Mouse (Mus musculus) B cell, adult 2 months (primary cell): ENCODE results near the gene Smndc1.

Experiments used
- DNase-seq, 2 experiments: peaks; one replicate each; pipeline ENCODE4 v3.0.0; 2022

The Smndc1 gene

GRCm38 (mm10) chr19:53412149-53412848 is 21.9 kb upstream of the Smndc1 start:
- DNase-seq, result no peak

GRCm38 (mm10) chr19:53409663-53410307 is 19.4 kb upstream of the Smndc1 start:
- no peak for DNase-seq

GRCm38 (mm10) chr19:53408398-53408797 is 18.0 kb upstream of the Smndc1 start:
- no peak for DNase-seq

GRCm38 (mm10) chr19:53407350-53407749 is 17.0 kb upstream of the Smndc1 start:
- DNase-seq, result no peak

DNA sequence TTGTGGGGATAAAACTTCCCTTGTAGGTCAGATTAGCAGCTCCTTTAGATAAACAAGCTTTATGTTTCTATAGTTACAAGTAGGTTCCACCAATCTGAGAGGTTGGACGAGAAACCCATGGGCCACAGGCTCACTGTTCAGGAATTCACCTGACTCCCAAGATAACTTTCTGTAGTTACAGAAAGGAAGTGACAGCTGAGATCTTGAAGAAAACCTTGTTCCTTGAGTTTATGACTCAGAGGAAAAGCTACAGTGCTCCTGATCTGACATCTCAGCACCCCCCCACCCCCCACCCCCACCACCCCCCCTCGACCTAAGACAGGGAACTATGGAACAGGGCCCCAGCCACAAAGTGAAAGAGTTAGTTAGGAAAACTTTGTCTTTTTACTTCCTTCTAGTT is 15.4 kb upstream of the Smndc1 start:
- DNase-seq, result no peak

DNA sequence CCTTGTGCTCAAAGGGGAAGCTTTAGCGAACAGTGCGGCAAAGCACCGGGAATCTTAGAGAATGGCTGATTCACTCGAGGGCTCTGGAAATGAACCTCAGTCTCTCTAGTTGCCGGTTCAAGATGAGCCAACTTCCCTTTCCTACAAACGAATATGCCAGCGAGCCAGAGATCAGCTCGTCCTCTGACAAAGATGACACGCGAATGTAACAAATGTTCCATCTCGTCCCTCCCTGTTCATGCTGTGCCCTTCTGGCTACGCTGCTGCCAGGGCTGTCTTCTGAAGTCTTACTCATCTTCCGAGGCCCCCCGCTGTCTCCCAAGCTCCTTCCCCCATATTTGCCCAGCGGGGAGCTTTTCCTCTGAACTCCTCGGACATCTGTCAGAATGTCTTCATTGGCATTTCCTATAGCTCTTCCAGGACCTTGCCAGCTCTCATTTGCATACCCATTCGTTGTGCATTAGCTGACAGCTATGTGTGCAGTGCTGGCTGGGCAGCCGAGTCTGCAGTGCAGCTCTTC is 14.5 kb upstream of the Smndc1 start:
- no peak for DNase-seq

- DNase-seq, result no peak
Observed at GRCm38 (mm10) chr19:53404219-53404836, 13.9 kb upstream of the Smndc1 start.

- DNase-seq, result peak in 1 of 2 experiments; percentile 31
Observed at GRCm38 (mm10) chr19:53402741-53403432, 12.5 kb upstream of the Smndc1 start.

DNA sequence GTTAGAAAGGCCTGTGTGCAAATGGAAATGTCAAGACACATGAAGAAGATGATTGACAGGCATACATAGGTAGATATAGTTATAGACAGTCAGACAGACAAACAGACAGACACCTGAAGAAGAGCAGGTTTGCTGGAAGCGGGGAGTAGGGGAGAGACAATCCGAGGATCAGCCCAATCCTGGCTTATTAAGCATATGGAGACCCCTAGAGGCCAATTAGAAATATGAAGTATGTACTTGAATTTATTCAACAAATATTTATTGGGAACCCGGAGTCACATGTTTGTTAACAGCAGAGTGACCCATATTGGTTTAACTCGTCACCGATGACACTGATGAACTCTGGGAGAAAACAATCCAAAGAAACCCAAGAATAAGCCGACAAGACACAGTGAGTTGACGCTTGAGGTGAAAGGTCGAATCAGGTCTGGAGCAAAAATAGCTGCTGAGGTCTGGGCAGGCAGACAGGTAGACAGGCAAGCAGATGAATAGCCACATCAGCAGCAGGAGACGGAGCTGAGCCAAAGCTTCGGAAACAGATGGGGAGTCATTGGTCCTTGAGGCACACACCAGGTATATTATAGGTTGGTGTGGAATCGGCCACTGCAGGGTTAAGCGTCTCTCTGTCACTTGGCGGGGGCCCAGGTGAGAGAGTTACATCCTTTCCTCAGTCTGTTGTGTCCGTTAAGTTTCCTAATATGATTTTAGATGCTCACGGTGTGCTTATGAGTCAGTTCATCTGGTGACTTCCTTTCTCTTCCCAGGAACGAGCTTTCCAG is 10.1 kb upstream of the Smndc1 start:
- no peak for DNase-seq

- no peak for DNase-seq
Observed at GRCm38 (mm10) chr19:53399213-53399612, 8.8 kb upstream of the Smndc1 start.

DNA sequence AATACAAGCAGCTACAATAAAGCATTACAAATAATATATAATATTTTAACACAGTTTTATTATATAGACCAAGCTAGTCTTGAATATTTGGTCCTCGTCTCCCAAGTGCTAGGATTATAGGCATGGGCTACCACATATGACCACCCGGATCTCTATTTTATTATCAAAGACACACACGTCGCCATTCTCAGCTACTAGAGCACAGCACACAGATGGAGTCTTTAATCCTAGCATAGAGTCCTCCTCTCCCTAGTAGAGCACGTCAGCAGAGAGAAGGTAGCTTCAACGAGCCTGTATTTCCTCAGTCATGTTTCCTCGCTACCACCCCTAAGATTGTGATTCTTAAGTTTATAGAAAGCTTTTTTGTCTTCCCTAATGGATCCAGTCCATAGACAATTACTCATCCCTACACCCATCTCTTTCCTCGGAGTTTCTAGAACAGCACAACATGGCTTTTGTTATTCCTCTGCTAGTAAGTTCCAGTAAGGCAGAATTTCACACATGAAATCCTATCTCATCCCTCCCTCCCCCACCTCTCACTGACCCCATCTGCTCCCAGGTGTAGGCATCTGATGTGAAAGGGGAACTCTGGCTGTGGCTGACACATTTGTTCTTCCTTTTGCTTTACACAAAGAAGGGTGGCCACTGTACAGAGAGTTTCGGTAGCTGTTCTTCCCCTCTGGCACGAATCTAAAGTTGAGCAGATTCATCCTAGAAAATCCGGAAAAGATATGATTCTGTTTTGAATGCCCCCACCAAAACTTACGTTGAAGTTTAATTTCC is 7.3 kb upstream of the Smndc1 start:
- no peak for DNase-seq

DNA sequence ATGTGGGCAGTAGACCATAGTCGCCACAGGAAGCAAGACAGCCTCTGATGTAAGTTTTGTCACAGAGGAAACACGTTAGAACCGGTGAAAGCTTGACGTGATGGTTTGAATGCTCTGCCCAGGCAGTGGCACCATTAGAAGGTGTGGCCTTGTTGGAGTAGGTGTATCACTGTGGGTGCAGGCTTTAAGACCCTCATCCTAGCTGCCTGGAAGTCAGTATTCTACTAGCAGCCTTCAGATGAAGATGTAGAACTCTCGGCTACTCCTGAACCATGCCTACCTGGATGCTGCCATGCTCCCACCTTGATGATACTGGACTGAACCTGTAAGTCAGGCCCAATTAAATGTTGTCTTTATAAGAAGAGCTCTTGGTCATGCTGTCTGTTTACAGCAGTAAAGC is 5.4 kb upstream of the Smndc1 start:
- peak; percentile 24 for DNase-seq

- DNase-seq, result peak; percentile 14 to 19
Observed at GRCm38 (mm10) chr19:53394956-53395355, 4.6 kb upstream of the Smndc1 start.

DNA sequence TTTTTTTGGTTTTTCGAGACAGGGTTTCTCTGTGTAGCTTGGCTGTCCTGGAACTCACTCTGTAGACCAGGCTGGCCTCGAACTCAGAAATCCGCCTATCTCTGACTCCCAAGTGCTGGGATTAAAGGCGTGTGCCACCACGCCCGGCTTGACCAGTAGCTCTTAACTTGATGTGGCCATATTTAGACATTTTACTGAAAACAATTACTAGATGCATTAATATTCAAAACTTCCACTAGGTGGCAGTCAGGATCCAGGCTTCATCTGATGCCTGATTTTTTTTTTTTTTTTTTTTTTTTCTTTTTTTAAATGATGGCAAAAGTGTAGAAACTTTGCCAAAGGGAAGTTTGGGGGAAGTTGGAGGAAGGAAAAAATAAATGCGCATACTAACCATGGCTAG is 4.2 kb upstream of the Smndc1 start:
- peak; percentile 58 to 61 for DNase-seq

DNA sequence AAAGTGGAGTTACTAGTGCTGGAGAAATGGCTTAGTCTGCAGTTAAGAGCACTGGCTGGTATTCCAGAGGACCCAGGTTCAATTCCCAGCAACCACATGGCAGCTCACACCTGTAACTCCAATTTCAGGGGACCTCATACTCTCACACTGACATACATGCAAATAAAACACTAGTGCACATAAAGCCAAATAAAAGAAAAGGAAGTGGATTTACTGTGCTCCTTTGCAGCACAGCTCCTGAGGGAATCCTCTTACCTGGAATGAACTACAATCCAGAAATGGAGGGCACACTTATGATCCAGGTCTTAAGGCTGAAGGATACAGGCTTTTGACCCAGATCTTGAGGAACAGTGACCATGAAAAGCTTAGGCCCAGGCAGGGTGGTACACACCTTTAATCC is 3.3 kb upstream of the Smndc1 start:
- no peak for DNase-seq

GRCm38 (mm10) chr19:53392781-53393343 is 2.5 kb upstream of the Smndc1 start:
- no peak for DNase-seq

DNA sequence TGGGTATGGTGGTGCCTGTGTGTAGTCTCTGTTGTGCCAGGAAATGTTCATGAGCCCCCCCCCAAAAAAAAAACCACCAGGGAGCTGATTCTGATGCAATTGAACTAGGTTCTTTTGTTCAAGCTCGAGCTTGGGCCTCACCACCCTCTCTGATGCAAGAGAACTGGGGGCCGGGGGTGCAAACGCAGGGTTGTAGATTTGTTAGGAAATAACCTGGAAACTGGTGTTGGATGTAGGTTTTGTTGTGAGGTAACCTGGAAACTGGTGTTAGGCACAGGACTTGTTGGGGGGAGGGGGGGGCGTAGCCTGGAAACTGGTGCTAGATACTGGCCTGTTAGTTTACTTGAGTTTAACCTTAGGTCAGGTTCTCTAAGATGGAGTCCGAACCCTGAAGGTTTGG is 1.4 kb upstream of the Smndc1 start:
- no peak for DNase-seq

- DNase-seq, result no peak
Observed at GRCm38 (mm10) chr19:53391386-53391785, 1.0 kb upstream of the Smndc1 start.

- DNase-seq, result peak; percentile 77 to 82
Observed at GRCm38 (mm10) chr19:53389851-53390431, 437 bp downstream of the Smndc1 start.

- no peak for DNase-seq
Observed at GRCm38 (mm10) chr19:53389417-53389816, 961 bp downstream of the Smndc1 start.

DNA sequence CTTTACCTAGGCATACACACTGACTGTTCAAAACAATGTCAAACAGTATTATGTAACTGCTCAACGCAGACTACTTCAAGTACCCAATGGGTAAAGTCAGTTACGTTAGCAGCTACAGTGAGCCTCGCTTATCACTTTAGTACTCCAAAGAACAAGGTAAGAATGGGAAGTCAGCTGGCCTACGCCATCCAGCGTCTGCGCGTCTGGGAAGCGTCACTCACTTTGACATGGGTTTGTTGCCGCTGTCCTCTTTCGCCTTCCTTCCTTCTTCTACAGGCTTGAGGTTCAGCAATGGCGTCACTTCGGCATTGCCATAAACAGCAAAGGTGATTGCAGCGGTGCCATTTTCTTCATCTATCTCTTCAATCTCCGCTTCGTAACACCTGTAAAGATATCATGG is 7.0 kb downstream of the Smndc1 start:
- DNase-seq, result no peak
